14 mouse cellular contexts compared by ENCODE assay signal in genomic region chr10:127603437-127604371, GRCm38 (mm10). TPM values are rescaled to one million over a fixed set of nuclear protein-coding genes. Genes with fewer than 3 reads are reported as not detected.
DNase-seq lines count a peak whose midpoint lies in the region; ATAC-seq and TF ChIP-seq lines count a peak whose summit lies in the region.
"Had no signal": no experiment of that assay in that cellular context is flagged by ENCODE, and none has a peak within 500 bp of the region (broad histone marks: within the 10 kb centered on the region; RNA-seq: fewer than 3 reads in every experiment).

No protein-coding gene starts in this region.

- H3K9me3 ChIP-seq in CH12.LX (replicated peaks; ENCODE audit: low read length), result no peaks in the 10 kb centered on the region
- no peaks in the 10 kb centered on the region for H3K9me3 ChIP-seq in liver, embryonic 16.5 days (replicated peaks; ENCODE audit: control insufficient read depth, low read length)
- no peaks in the 10 kb centered on the region for H3K9me3 ChIP-seq in midbrain, embryonic 13.5 days
- no peaks in the 10 kb centered on the region for H3K9me3 ChIP-seq in hindbrain, postnatal 0 days (ENCODE audit: low read length)
- H3K9me3 ChIP-seq: forebrain, embryonic 15.5 days had no signal

- ATAC-seq in liver, embryonic 16.5 days (ENCODE audit: low read depth), result no peak
- no peak for ATAC-seq in midbrain, embryonic 13.5 days
- ATAC-seq in hindbrain, postnatal 0 days, result no peak
- ATAC-seq: forebrain, embryonic 15.5 days; midbrain, embryonic 16.5 days had no signal

- H3K79me2 ChIP-seq in CH12.LX (replicated peaks; ENCODE audit: control insufficient read depth, extremely low read depth, insufficient read depth, poor library complexity, severe bottlenecking), result no peaks in the 10 kb centered on the region

- 0 out of 2 replicates have a peak overlapping the region, but pooled peaks have one; percentile 21 for H3K27ac ChIP-seq in kidney, adult 2 months (ENCODE audit: insufficient read depth, low read depth, low read length)
- H3K27ac ChIP-seq in CH12.LX (ENCODE audit: insufficient read depth, low read depth), result peak overlapping the region; percentile 95
- 0 out of 2 replicates have a peak overlapping the region, but pooled peaks have one; percentile 3 for H3K27ac ChIP-seq in embryonic fibroblast, embryonic 13.5 days (ENCODE audit: insufficient read depth, low read length)
- H3K27ac ChIP-seq in liver, embryonic 16.5 days (ENCODE audit: low read length), result peak overlapping the region; percentile 13
- H3K27ac ChIP-seq in midbrain, embryonic 13.5 days, result no peak overlapping the region
- H3K27ac ChIP-seq in hindbrain, postnatal 0 days, result no peak overlapping the region
- H3K27ac ChIP-seq: forebrain, embryonic 15.5 days had no signal

- H3K4me2 ChIP-seq in CH12.LX (ENCODE audit: insufficient read depth, low read depth, poor library complexity, severe bottlenecking), result peak overlapping the region; percentile 75
- no peak overlapping the region for H3K4me2 ChIP-seq in liver, embryonic 16.5 days (ENCODE audit: low read depth, low read length)
- H3K4me2 ChIP-seq in midbrain, embryonic 13.5 days (replicated peaks), result no peak overlapping the region
- no peak overlapping the region for H3K4me2 ChIP-seq in hindbrain, postnatal 0 days (ENCODE audit: low read depth, low read length)
- H3K4me2 ChIP-seq: forebrain, embryonic 15.5 days had no signal

- TF ChIP-seq EP300 in CH12.LX (IDR thresholded peaks at IDR 0.05; ENCODE audit: low read length), result no peak; the same call in 1 of the 2 replicates

- peak overlapping the region; percentile 33 for H3K9ac ChIP-seq in CH12.LX (ENCODE audit: insufficient read depth, low read depth)
- no peak overlapping the region for H3K9ac ChIP-seq in liver, embryonic 16.5 days (ENCODE audit: low read depth, low read length)
- no peak overlapping the region for H3K9ac ChIP-seq in midbrain, embryonic 13.5 days (replicated peaks)
- H3K9ac ChIP-seq in hindbrain, postnatal 0 days (replicated peaks; ENCODE audit: low read length), result no peak overlapping the region
- H3K9ac ChIP-seq: forebrain, embryonic 15.5 days had no signal

- TF ChIP-seq POLR2A in kidney, adult 2 months (IDR thresholded peaks at IDR 0.05; ENCODE audit: low read depth, low read length), result no peak
- TF ChIP-seq POLR2A in CH12.LX (IDR thresholded peaks at IDR 0.05; ENCODE audit: low read depth, low read length), result no peak
- no peak for TF ChIP-seq POLR2A in embryonic fibroblast, embryonic 13.5 days (IDR thresholded peaks at IDR 0.05; ENCODE audit: low read depth, low read length)

- no peak for DNase-seq in kidney, adult 2 months
- DNase-seq in kidney, postnatal 14 days, result no peak
- peak; percentile 47 for DNase-seq in CH12.LX (ENCODE audit: extremely low read depth)
- no peak for DNase-seq in left cerebral cortex, postnatal 4 days
- no peak for DNase-seq in hindbrain, postnatal 0 days (ENCODE audit: low spot score)
- DNase-seq: cerebellum, postnatal 36 days; heart, postnatal 10 days; retina, postnatal 1 day; thymus, postnatal 25 days had no signal

- intact Hi-C loops in left cerebral cortex, postnatal 4 days (cut with DNase I), result no loop called here

- H3K4me3 ChIP-seq in kidney, adult 2 months (ENCODE audit: insufficient read depth, low read depth, low read length), result no peak overlapping the region
- H3K4me3 ChIP-seq in CH12.LX (replicated peaks in 1 of 3; ENCODE audit: low read depth in 2 of 3, low read length in 2 of 3, poor library complexity in 1 of 3), result peak overlapping the region; percentile 19 to 42 (median 42)
- H3K4me3 ChIP-seq in embryonic fibroblast, embryonic 13.5 days (ENCODE audit: insufficient read depth, low read length), result no peak overlapping the region
- H3K4me3 ChIP-seq in liver, embryonic 16.5 days (ENCODE audit: low read depth, low read length), result no peak overlapping the region
- no peak overlapping the region for H3K4me3 ChIP-seq in midbrain, embryonic 13.5 days (replicated peaks)
- H3K4me3 ChIP-seq in hindbrain, postnatal 0 days (ENCODE audit: low read length), result no peak overlapping the region
- H3K4me3 ChIP-seq: forebrain, embryonic 15.5 days had no signal

- dilution Hi-C loops in CH12.LX (cut with MboI; ENCODE audit: extremely low pct_ligation_motif_present, extremely low pct_unique_long_range_greater_than_20kb, low sequenced_read_pairs), result no loop called here

- TF ChIP-seq RAD21 in CH12.LX (IDR thresholded peaks at IDR 0.05; ENCODE audit: low read depth, low read length), result no peak

- no peaks in the 10 kb centered on the region for H3K27me3 ChIP-seq in kidney, adult 2 months (replicated peaks; ENCODE audit: control insufficient read depth, insufficient read depth, low read length)
- no peaks in the 10 kb centered on the region for H3K27me3 ChIP-seq in CH12.LX (replicated peaks)
- H3K27me3 ChIP-seq in liver, embryonic 16.5 days (ENCODE audit: control insufficient read depth, insufficient read depth, low read depth, low read length), result no peaks in the 10 kb centered on the region
- H3K27me3 ChIP-seq in midbrain, embryonic 13.5 days, result no peaks in the 10 kb centered on the region
- no peaks in the 10 kb centered on the region for H3K27me3 ChIP-seq in hindbrain, postnatal 0 days (ENCODE audit: insufficient read depth, low read length)
- H3K27me3 ChIP-seq: forebrain, embryonic 15.5 days had no signal

- no peaks in the 10 kb centered on the region for H3K36me3 ChIP-seq in kidney, adult 2 months (ENCODE audit: control insufficient read depth, insufficient read depth, low read length)
- peaks cover 0 to 1% of the 10 kb centered on the region in 2 experiments for H3K36me3 ChIP-seq in CH12.LX (replicated peaks in 1 of 2; ENCODE audit: control insufficient read depth in 1 of 2, insufficient read depth in 1 of 2, low read length in 1 of 2)
- no peaks in the 10 kb centered on the region for H3K36me3 ChIP-seq in liver, embryonic 16.5 days (ENCODE audit: control insufficient read depth, insufficient read depth)
- H3K36me3 ChIP-seq in midbrain, embryonic 13.5 days, result peaks cover 99% of the 10 kb centered on the region
- peaks cover 48% of the 10 kb centered on the region for H3K36me3 ChIP-seq in hindbrain, postnatal 0 days (ENCODE audit: insufficient read depth, low read length)

- no peak for TF ChIP-seq CTCF in kidney, adult 2 months (conservative IDR thresholded peaks at IDR 0.05; ENCODE audit: insufficient read depth, insufficient read length, low read depth, low read length)
- no peak for TF ChIP-seq CTCF in CH12.LX (conservative IDR thresholded peaks at IDR 0.05 in 1 of 2, IDR thresholded peaks at IDR 0.05 in 1 of 2; ENCODE audit: low read depth in 2 of 2, low read length in 2 of 2)
- no peak for TF ChIP-seq CTCF in embryonic fibroblast, embryonic 13.5 days (IDR thresholded peaks at IDR 0.05; ENCODE audit: borderline replicate concordance, insufficient read depth, low read length)
- no peak for TF ChIP-seq CTCF in hindbrain, postnatal 0 days (IDR thresholded peaks at IDR 0.05; ENCODE audit: low read depth)

- 64% methylated on average over 13 of the region's 13 CpGs for WGBS in kidney, adult 2 months
- 25% methylated on average over 13 of the region's 13 CpGs for WGBS in liver, embryonic 16.5 days (ENCODE audit: insufficient replicate concordance)
- 85% methylated on average over 13 of the region's 13 CpGs for WGBS in midbrain, embryonic 13.5 days
- WGBS in hindbrain, postnatal 0 days, result 77% methylated on average over 13 of the region's 13 CpGs

- H3K4me1 ChIP-seq in kidney, adult 2 months (ENCODE audit: control insufficient read depth, insufficient read depth, low read length), result peaks cover 3% of the 10 kb centered on the region; the same call in 1 of the 2 replicates
- peaks cover 36 to 81% of the 10 kb centered on the region in 2 experiments for H3K4me1 ChIP-seq in CH12.LX (ENCODE audit: control insufficient read depth in 1 of 2, insufficient read depth in 2 of 2)
- H3K4me1 ChIP-seq in embryonic fibroblast, embryonic 13.5 days (ENCODE audit: control insufficient read depth, insufficient read depth, low read length), result peaks cover 34% of the 10 kb centered on the region
- peaks cover 31% of the 10 kb centered on the region for H3K4me1 ChIP-seq in liver, embryonic 16.5 days (ENCODE audit: control insufficient read depth, low read depth, low read length)
- no peaks in the 10 kb centered on the region for H3K4me1 ChIP-seq in midbrain, embryonic 13.5 days (replicated peaks)
- peaks cover 6% of the 10 kb centered on the region; the same call in 1 of the 2 replicates for H3K4me1 ChIP-seq in hindbrain, postnatal 0 days (ENCODE audit: insufficient read depth, low read length)
- H3K4me1 ChIP-seq: forebrain, embryonic 15.5 days had no signal

- in situ Hi-C loops in CH12.LX (cut with MboI; ENCODE audit: low pct_ligation_motif_present, low pct_unique_long_range_greater_than_20kb, low sequenced_read_pairs), result no loop called here

TF ChIP-seq in CH12.LX, 34 proteins besides CTCF, POLR2A, EP300 and RAD21 (continues in another document):
- TF ChIP-seq MEF2A (IDR thresholded peaks at IDR 0.05; ENCODE audit: borderline replicate concordance, low read depth, low read length) (peak; percentile 79), ELF1 (IDR thresholded peaks at IDR 0.05; ENCODE audit: low read depth, low read length) (peak; percentile 52)

RNA-seq across cellular contexts. Expression of gene Lrp1, which starts 17.2 kb away (rescaled TPM):
- polyA plus RNA-seq in kidney, adult 2 months (2012; rRNA removed), result 55.3 and 57.8 TPM in 2 replicates
- total RNA-seq in CH12.LX (2012; rRNA removed), result 16.5 and 51.2 TPM in 2 replicates
- 3.1 and 3.3 TPM in 2 replicates for total RNA-seq in CH12.LX (2014; rRNA removed)
- polyA plus RNA-seq in CH12.LX (2012; ENCODE audit: insufficient read length, low read depth), result 11.0 and 11.8 TPM in 2 replicates
- 387 and 453 TPM in 2 replicates for polyA plus RNA-seq in embryonic fibroblast, embryonic 13.5 days (2011; ENCODE audit: insufficient read length, low read depth, missing spikeins)
- 31.9 and 36.3 TPM in 2 replicates for polyA plus RNA-seq in liver, embryonic 16.5 days (2015; fragmentation: Nextera tagmentation; extraction: Ambion mirVana)
- polyA plus RNA-seq in midbrain, embryonic 13.5 days (2015; fragmentation: Nextera tagmentation; extraction: Ambion mirVana), result 98.2 and 99.4 TPM in 2 replicates
- total RNA-seq in left cerebral cortex, postnatal 4 days (2021), result 100 to 1,000 TPM; 286 to 296 TPM
- 245 TPM in 2 replicates for total RNA-seq in hindbrain, postnatal 0 days (2014; rRNA removed)
- polyA plus RNA-seq in hindbrain, postnatal 0 days (2015; fragmentation: Nextera tagmentation; extraction: Ambion mirVana), result 73.7 and 75.5 TPM in 2 replicates

RNA-seq across cellular contexts. Expression of gene Stat6, which starts 39.1 kb away (rescaled TPM):
- polyA plus RNA-seq in kidney, adult 2 months (2012; rRNA removed), result 70.2 and 72.1 TPM in 2 replicates
- 58.7 and 76.6 TPM in 2 replicates for total RNA-seq in CH12.LX (2012; rRNA removed)
- 64.0 and 71.5 TPM in 2 replicates for total RNA-seq in CH12.LX (2014; rRNA removed)
- polyA plus RNA-seq in CH12.LX (2012; ENCODE audit: insufficient read length, low read depth), result 62.9 and 72.1 TPM in 2 replicates
- 55.1 and 55.8 TPM in 2 replicates for polyA plus RNA-seq in embryonic fibroblast, embryonic 13.5 days (2011; ENCODE audit: insufficient read length, low read depth, missing spikeins)
- polyA plus RNA-seq in liver, embryonic 16.5 days (2015; fragmentation: Nextera tagmentation; extraction: Ambion mirVana), result 14.8 and 17.7 TPM in 2 replicates
- polyA plus RNA-seq in midbrain, embryonic 13.5 days (2015; fragmentation: Nextera tagmentation; extraction: Ambion mirVana), result 3.8 and 4.3 TPM in 2 replicates
- total RNA-seq in left cerebral cortex, postnatal 4 days (2021), result 1 to 10 TPM; 6.0 to 6.1 TPM
- total RNA-seq in hindbrain, postnatal 0 days (2014; rRNA removed), result 5.3 and 9.5 TPM in 2 replicates
- 4.7 and 5.3 TPM in 2 replicates for polyA plus RNA-seq in hindbrain, postnatal 0 days (2015; fragmentation: Nextera tagmentation; extraction: Ambion mirVana)

Comparison
In these comparisons a context has a peak if more than half of its experiments do, and no peak if none do; other contexts are left out.
1. H3K27ac ChIP-seq: peak in kidney, adult 2 months (single experiment), CH12.LX (single experiment), embryonic fibroblast, embryonic 13.5 days (single experiment) and liver, embryonic 16.5 days (single experiment); none in midbrain, embryonic 13.5 days (single experiment) and hindbrain, postnatal 0 days (single experiment).
2. H3K4me3 ChIP-seq: peak in CH12.LX (3 of 3); none in kidney, adult 2 months (single experiment), embryonic fibroblast, embryonic 13.5 days (single experiment), liver, embryonic 16.5 days (single experiment), midbrain, embryonic 13.5 days (single experiment) and hindbrain, postnatal 0 days (single experiment).